Mouse (Mus musculus) stomach, embryonic 16.5 days (tissue): ENCODE results near the gene Ccr1l1. TPM values are rescaled to one million over a fixed set of nuclear protein-coding genes. Genes with fewer than 3 reads are reported as not detected.

Experiments
- ATAC-seq: fragments of 200-750 bp; cut with Nextera tagmentation; 2 replicates; pipeline ENCODE4 v1.8.0; 2017; ENCODE audit warnings: moderate number of reproducible peaks, moderate TSS enrichment; ENCODE audit not compliant: insufficient read depth, low FRiP score
- H3K27ac ChIP-seq: fragments of 300-500 bp; sonication (generic); 2 replicates; pipeline ENCODE4 v1.5.1; 2014; ENCODE audit warnings: low read length
- H3K27me3 ChIP-seq: fragments of 300-500 bp; sonication (generic); 2 replicates; pipeline ENCODE4 v1.6.1; 2014; ENCODE audit warnings: low read length, control low read depth, mixed read lengths; ENCODE audit not compliant: control insufficient read depth, insufficient read depth
- H3K36me3 ChIP-seq: fragments of 300-500 bp; sonication (generic); 2 replicates; pipeline ENCODE4 v1.6.1; 2014; ENCODE audit warnings: low read length; ENCODE audit not compliant: control insufficient read depth, insufficient read depth
- H3K4me1 ChIP-seq: fragments of 300-500 bp; sonication (generic); 2 replicates; pipeline ENCODE4 v1.6.1; 2014; ENCODE audit warnings: low read length, control low read depth, mixed read lengths; ENCODE audit not compliant: control insufficient read depth, insufficient read depth
- H3K4me2 ChIP-seq: fragments of 300-500 bp; sonication (generic); 2 replicates; pipeline ENCODE4 v1.6.1; 2014; ENCODE audit warnings: low read depth, low read length, mixed read lengths
- H3K4me3 ChIP-seq: fragments of 300-500 bp; sonication (generic); replicated peaks from 2 replicates; pipeline ENCODE4 v1.5.1; 2014; ENCODE audit warnings: mild to moderate bottlenecking, low read length
- H3K9ac ChIP-seq: fragments of 300-500 bp; sonication (generic); 2 replicates; pipeline ENCODE4 v1.6.1; 2014; ENCODE audit warnings: low read length
- H3K9me3 ChIP-seq: fragments of 300-500 bp; sonication (generic); replicated peaks from 2 replicates; pipeline ENCODE4 v1.6.1; 2016; ENCODE audit warnings: low read length, control low read depth; ENCODE audit not compliant: control insufficient read depth
- WGBS: fragments of 180-500 bp; shearing (Covaris S2); extraction: QIAGEN DNeasy Blood & Tissue Kit; methylation state at CpG from one replicate; pipeline ENCODE4 v1.1.7; 2014; 5-methylcytosine and 5-hydroxymethylcytosine counted together
- polyA plus RNA-seq: library from polyadenylated mRNA; unstranded; fragments of >200 nt; fragmentation: Nextera tagmentation; extraction: Ambion mirVana; gene quantifications from 2 replicates; pipeline ENCODE4 v1.2.1, GENCODE M21; 2015

Gene Ccr1l1
- not detected in 2 replicates for polyA plus RNA-seq

- ATAC-seq = no peak
Observed at GRCm38 (mm10) chr9:123978308-123978707, at the start of gene Ccr1l1. TSS of gene Ccr1l1 (minus strand) at chr9:123978408.

DNA sequence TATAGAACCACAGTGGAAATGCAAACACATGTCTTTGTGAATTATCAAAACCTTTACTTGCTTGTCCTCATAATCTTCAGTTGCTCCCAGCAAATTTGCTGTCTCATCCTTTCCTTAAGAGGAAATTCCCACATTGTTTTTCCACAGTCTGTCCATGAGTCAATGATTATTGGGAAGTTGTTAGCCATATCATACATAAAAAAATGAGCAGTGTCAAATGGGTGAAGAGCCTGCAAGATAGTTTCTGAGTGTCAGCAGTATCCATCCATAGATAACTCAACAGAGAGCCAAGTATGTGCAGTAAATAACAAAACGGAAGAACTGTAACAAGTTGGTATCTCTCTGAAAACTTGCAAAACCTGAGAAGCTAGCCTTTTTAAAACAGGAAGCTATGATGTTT, 43.5 kb upstream of the Ccr1l1 start, which contains the start of gene Ccr3:
Gene Ccr3, plus strand, starts transcription at position 301 of the 400 bp plus-strand sequence.
- H3K9me3 ChIP-seq = no peaks in the 10 kb centered on the region
- H3K4me1 ChIP-seq = no peaks in the 10 kb centered on the region
- 84% methylated on average over 1 of the region's 1 CpGs for WGBS
- no peak for ATAC-seq
- H3K36me3 ChIP-seq = no peaks in the 10 kb centered on the region
- H3K4me2 ChIP-seq = no peak within 1 kb of the TSS
- no peak within 1 kb of the TSS for H3K4me3 ChIP-seq
- no peak within 1 kb of the TSS for H3K27ac ChIP-seq
- H3K27me3 ChIP-seq = no peaks in the 10 kb centered on the region
- no peak within 1 kb of the TSS for H3K9ac ChIP-seq

More at GRCm38 (mm10) chr9:123978308-123978707, at the start of gene Ccr1l1:
- Histone ChIP-seq H3K9me3 (no peaks in the 10 kb centered on the region), H3K27ac (no peak within 1 kb of the TSS), H3K4me1 (no peaks in the 10 kb centered on the region), H3K27me3 (no peaks in the 10 kb centered on the region), H3K36me3 (no peaks in the 10 kb centered on the region), H3K9ac (no peak within 1 kb of the TSS), H3K4me2 (no peak within 1 kb of the TSS), H3K4me3 (no peak within 1 kb of the TSS)
- 32% methylated on average over 1 of the region's 1 CpGs for WGBS

GRCm38 (mm10) chr9:124019887-124020286, 41.7 kb upstream of the Ccr1l1 start:
- Histone ChIP-seq H3K4me3 (no peak overlapping the region), H3K36me3 (no peaks in the 10 kb centered on the region), H3K4me2 (no peak overlapping the region), H3K27me3 (no peaks in the 10 kb centered on the region), H3K4me1 (no peaks in the 10 kb centered on the region), H3K9me3 (no peaks in the 10 kb centered on the region), H3K9ac (no peak overlapping the region), H3K27ac (no peak overlapping the region)
- ATAC-seq = no peak
- WGBS = 83% methylated on average over 3 of the region's 3 CpGs

GRCm38 (mm10) chr9:124016048-124016447, 37.8 kb upstream of the Ccr1l1 start:
- no peaks in the 10 kb centered on the region for H3K4me1 ChIP-seq
- H3K4me3 ChIP-seq = no peak overlapping the region
- H3K9me3 ChIP-seq = no peaks in the 10 kb centered on the region
- no peak overlapping the region for H3K9ac ChIP-seq
- WGBS = 72% methylated on average over 2 of the region's 2 CpGs
- H3K27me3 ChIP-seq = no peaks in the 10 kb centered on the region
- H3K27ac ChIP-seq = no peak overlapping the region
- H3K36me3 ChIP-seq = no peaks in the 10 kb centered on the region
- no peak for ATAC-seq
- no peak overlapping the region for H3K4me2 ChIP-seq

DNA sequence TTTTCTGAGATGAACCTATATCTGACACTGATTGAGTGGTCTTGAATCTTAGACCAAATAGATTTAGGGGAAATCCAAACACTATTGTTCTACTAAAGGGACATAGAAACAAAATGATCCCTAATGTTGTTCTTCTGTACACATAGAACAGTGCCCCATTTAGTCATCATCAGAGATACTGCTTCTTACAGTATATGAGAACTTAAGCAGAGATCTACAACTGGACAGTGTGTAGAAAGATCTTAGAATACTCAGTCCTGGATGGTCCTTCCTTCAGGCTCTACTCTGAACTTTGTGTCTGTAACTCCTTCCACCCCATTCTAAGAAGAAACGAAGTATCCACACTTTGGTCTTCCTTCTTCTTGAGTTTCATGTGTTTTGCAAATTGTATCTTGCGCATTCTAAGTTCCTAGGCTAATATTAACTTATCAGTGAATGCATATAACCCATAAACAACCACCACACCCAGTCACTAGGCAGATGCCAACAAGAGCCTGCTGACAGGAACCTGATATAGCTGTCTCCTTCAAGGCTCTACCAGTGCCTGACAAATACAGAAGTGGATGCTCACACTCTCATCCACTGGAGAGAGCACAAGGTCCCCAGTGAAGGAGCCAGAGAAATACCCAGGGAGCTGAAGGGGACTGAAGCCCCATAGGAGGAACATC, 36.9 kb upstream of the Ccr1l1 start:
- H3K9me3 ChIP-seq = no peaks in the 10 kb centered on the region
- no peaks in the 10 kb centered on the region for H3K27me3 ChIP-seq
- H3K4me1 ChIP-seq = no peaks in the 10 kb centered on the region
- H3K4me3 ChIP-seq = no peak overlapping the region
- H3K27ac ChIP-seq = no peak overlapping the region
- no peaks in the 10 kb centered on the region for H3K36me3 ChIP-seq
- H3K9ac ChIP-seq = no peak overlapping the region
- no peak overlapping the region for H3K4me2 ChIP-seq
- ATAC-seq = no peak
- WGBS = 77% methylated on average over 2 of the region's 2 CpGs

- H3K9ac ChIP-seq = no peak overlapping the region
- no peak overlapping the region for H3K4me2 ChIP-seq
- no peaks in the 10 kb centered on the region for H3K36me3 ChIP-seq
- H3K27ac ChIP-seq = no peak overlapping the region
- H3K4me1 ChIP-seq = no peaks in the 10 kb centered on the region
- WGBS = 79% methylated on average over 3 of the region's 3 CpGs
- no peak for ATAC-seq
- no peaks in the 10 kb centered on the region for H3K27me3 ChIP-seq
- H3K9me3 ChIP-seq = no peaks in the 10 kb centered on the region
- H3K4me3 ChIP-seq = no peak overlapping the region
Observed at GRCm38 (mm10) chr9:124013270-124013669, 35.1 kb upstream of the Ccr1l1 start.

DNA sequence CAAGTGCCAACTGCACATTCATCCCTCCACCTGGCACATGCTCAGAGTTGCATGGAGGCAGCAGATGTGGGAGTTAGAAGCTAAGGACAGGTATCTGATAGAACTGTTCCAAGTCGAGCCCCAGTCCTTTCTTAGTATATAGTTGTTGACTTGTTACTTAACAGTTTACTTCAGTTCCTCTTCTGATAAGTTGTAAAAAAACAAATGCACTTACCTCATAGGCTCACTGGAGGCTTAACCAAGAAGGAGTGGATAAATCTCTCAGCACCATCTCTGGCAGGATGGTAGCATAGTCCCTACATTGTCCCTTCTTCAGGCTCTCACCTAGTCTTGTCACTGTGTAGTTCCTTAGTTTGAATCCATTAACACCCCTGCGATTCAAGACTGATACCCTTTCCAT, 34.5 kb upstream of the Ccr1l1 start:
- no peaks in the 10 kb centered on the region for H3K27me3 ChIP-seq
- 70% methylated on average over 2 of the region's 2 CpGs for WGBS
- no peak overlapping the region for H3K4me3 ChIP-seq
- no peak overlapping the region for H3K27ac ChIP-seq
- H3K4me2 ChIP-seq = no peak overlapping the region
- ATAC-seq = no peak
- H3K36me3 ChIP-seq = no peaks in the 10 kb centered on the region
- H3K9me3 ChIP-seq = no peaks in the 10 kb centered on the region
- H3K9ac ChIP-seq = no peak overlapping the region
- no peaks in the 10 kb centered on the region for H3K4me1 ChIP-seq

- WGBS = 61% methylated on average over 2 of the region's 2 CpGs
- ATAC-seq = no peak
- no peak overlapping the region for H3K4me3 ChIP-seq
- H3K27ac ChIP-seq = no peak overlapping the region
- no peaks in the 10 kb centered on the region for H3K9me3 ChIP-seq
- H3K4me2 ChIP-seq = no peak overlapping the region
- H3K4me1 ChIP-seq = no peaks in the 10 kb centered on the region
- H3K9ac ChIP-seq = no peak overlapping the region
- no peaks in the 10 kb centered on the region for H3K27me3 ChIP-seq
- no peaks in the 10 kb centered on the region for H3K36me3 ChIP-seq
Observed at GRCm38 (mm10) chr9:123999784-124000183, 21.6 kb upstream of the Ccr1l1 start.

DNA sequence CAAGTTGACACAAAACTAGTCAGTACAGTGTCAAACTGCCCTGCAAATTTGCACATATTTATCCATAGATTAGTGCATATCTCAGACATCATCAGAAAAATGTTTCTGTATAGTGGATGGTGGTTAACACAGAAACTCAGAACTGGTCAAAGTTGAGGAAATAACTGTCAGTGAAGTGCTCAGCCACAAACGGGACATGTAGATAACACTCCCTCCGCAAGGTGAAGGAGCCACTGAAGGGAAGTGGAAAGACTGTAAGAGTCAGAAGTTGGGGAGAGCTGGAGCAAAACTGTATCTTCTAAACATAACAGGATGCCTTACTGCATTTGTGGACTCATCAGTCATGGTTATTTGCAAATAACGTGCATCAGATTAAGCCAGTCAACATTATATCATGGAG, 19.5 kb upstream of the Ccr1l1 start:
- H3K4me1 ChIP-seq = no peaks in the 10 kb centered on the region
- H3K4me3 ChIP-seq = no peak overlapping the region
- 65% methylated on average over 3 of the region's 3 CpGs for WGBS
- no peak overlapping the region for H3K27ac ChIP-seq
- no peak overlapping the region for H3K4me2 ChIP-seq
- ATAC-seq = no peak
- H3K9ac ChIP-seq = no peak overlapping the region
- H3K27me3 ChIP-seq = no peaks in the 10 kb centered on the region
- H3K9me3 ChIP-seq = no peaks in the 10 kb centered on the region
- H3K36me3 ChIP-seq = no peaks in the 10 kb centered on the region
